Mouse (Mus musculus) MEL (cell line): ENCODE measurements at regions not wholly inside any gene's neighbourhood (a gene's known extent, or its start where the extent isn't known, plus 50 kb on each side); places are given as distances from the start of the nearest gene placed in this dataset.

ENCODE experiments used
- DNase-seq: peaks from one replicate; pipeline ENCODE4 v3.0.0; 2011; ENCODE audit warnings: low read depth, low spot score
- H3K27ac ChIP-seq: 2 replicates; pipeline ENCODE4 v1.5.1; 2012; ENCODE audit warnings: low read depth, mild to moderate bottlenecking, control low read depth, low read length, moderate library complexity; ENCODE audit not compliant: control insufficient read depth
- H3K27me3 ChIP-seq, 2 experiments: fragments of 150-350 bp in 1 of 2; sonication (generic) in 1 of 2; 2 replicates each; pipeline ENCODE4 v1.6.1; 2012; ENCODE audit warnings: low read length in 2 of 2, mild to moderate bottlenecking in 2 of 2, improper control_type of control experiment in 1 of 2, moderate library complexity in 1 of 2; ENCODE audit not compliant: insufficient read depth in 2 of 2, control insufficient read depth in 1 of 2
- H3K36me3 ChIP-seq, 2 experiments: 2 replicates each; pipeline ENCODE4 v1.6.1; 2012 to 2014; ENCODE audit warnings: low read length in 2 of 2, improper control_type of control experiment in 1 of 2, inconsistent platforms in 1 of 2, mild to moderate bottlenecking in 1 of 2; ENCODE audit not compliant: insufficient read depth in 2 of 2, control insufficient read depth in 1 of 2
- H3K4me1 ChIP-seq, 2 experiments: fragments of 150-350 bp in 1 of 2; sonication (generic) in 1 of 2; 2 replicates each; pipeline ENCODE4 v1.6.1; 2012; ENCODE audit warnings: low read length in 2 of 2, improper control_type of control experiment in 1 of 2, mild to moderate bottlenecking in 1 of 2; ENCODE audit not compliant: insufficient read depth in 2 of 2, control insufficient read depth in 1 of 2
- H3K4me3 ChIP-seq, 2 experiments: fragments of 150-350 bp in 1 of 2; sonication (generic) in 1 of 2; 2 replicates each; pipeline ENCODE4 v1.5.1; 2012; ENCODE audit warnings: low read depth in 2 of 2, low read length in 2 of 2, mild to moderate bottlenecking in 2 of 2, moderate library complexity in 2 of 2, control low read depth in 1 of 2, improper control_type of control experiment in 1 of 2; ENCODE audit not compliant: control insufficient read depth in 1 of 2, insufficient read depth in 1 of 2
- H3K79me2 ChIP-seq: 2 replicates; pipeline ENCODE4 v1.6.1; 2012; ENCODE audit warnings: mild to moderate bottlenecking, low read length, moderate library complexity; ENCODE audit not compliant: control insufficient read depth, poor library complexity, insufficient read depth
- H3K9ac ChIP-seq: 2 replicates; pipeline ENCODE4 v1.6.1; 2012; ENCODE audit warnings: low read depth, mild to moderate bottlenecking, control low read depth, low read length, moderate library complexity; ENCODE audit not compliant: control insufficient read depth, poor library complexity, severe bottlenecking
- H3K9me3 ChIP-seq: fragments of 150-350 bp; sonication (generic); replicated peaks from 2 replicates; pipeline ENCODE4 v1.6.1; 2012; ENCODE audit warnings: mild to moderate bottlenecking, low read length, improper control_type of control experiment, moderate library complexity; ENCODE audit not compliant: insufficient read depth
- CHD2 ChIP-seq: IDR thresholded peaks from 2 replicates; pipeline ENCODE4 v1.6.1; 2011; ENCODE audit warnings: low read length, improper control_type of control experiment
- ELF1 ChIP-seq: IDR thresholded peaks from 2 replicates; pipeline ENCODE4 v1.6.1; 2014; ENCODE audit warnings: low read depth, mild to moderate bottlenecking, inconsistent platforms, low read length, improper control_type of control experiment, moderate library complexity
- ETS1 ChIP-seq: IDR thresholded peaks from 2 replicates; pipeline ENCODE4 v1.6.1; 2012; ENCODE audit warnings: low read depth, mild to moderate bottlenecking, inconsistent platforms, low read length, improper control_type of control experiment, moderate library complexity
- HCFC1 ChIP-seq: IDR thresholded peaks from 2 replicates; pipeline ENCODE4 v1.6.1; 2012; ENCODE audit warnings: low read depth, mild to moderate bottlenecking, inconsistent platforms, low read length, improper control_type of control experiment, moderate library complexity
- MAZ ChIP-seq: IDR thresholded peaks from 2 replicates; pipeline ENCODE4 v1.6.1; 2012; ENCODE audit warnings: low read depth, mild to moderate bottlenecking, inconsistent platforms, low read length, improper control_type of control experiment
- MYC ChIP-seq: IDR thresholded peaks from 2 replicates; pipeline ENCODE4 v1.6.1; 2011; ENCODE audit warnings: low read depth, mild to moderate bottlenecking, low read length, improper control_type of control experiment, moderate library complexity
- POLR2A ChIP-seq, 2 experiments: IDR thresholded peaks; 2 replicates each; pipeline ENCODE4 v1.6.1; 2011 to 2012; ENCODE audit warnings: low read length in 2 of 2, mild to moderate bottlenecking in 2 of 2, control low read depth in 1 of 2, improper control_type of control experiment in 1 of 2, low read depth in 1 of 2, moderate library complexity in 1 of 2; ENCODE audit not compliant: control insufficient read depth in 1 of 2, insufficient read depth in 1 of 2, poor library complexity in 1 of 2
- RAD21 ChIP-seq: IDR thresholded peaks from 2 replicates; pipeline ENCODE4 v1.6.1; 2011; ENCODE audit warnings: mild to moderate bottlenecking, low read depth, low read length, improper control_type of control experiment
- RCOR1 ChIP-seq: IDR thresholded peaks from 2 replicates; pipeline ENCODE4 v1.6.1; 2012; ENCODE audit warnings: low read depth, mild to moderate bottlenecking, inconsistent platforms, low read length, improper control_type of control experiment
- SIN3A ChIP-seq: IDR thresholded peaks from 2 replicates; pipeline ENCODE4 v1.6.1; 2012; ENCODE audit warnings: low read length, improper control_type of control experiment, inconsistent platforms
- TAL1 ChIP-seq: IDR thresholded peaks from 2 replicates; pipeline ENCODE4 v1.6.1; 2012; ENCODE audit warnings: mild to moderate bottlenecking, inconsistent platforms, low read length, moderate library complexity, mixed read lengths
- TCF12 ChIP-seq: IDR thresholded peaks from 2 replicates; pipeline ENCODE4 v1.6.1; 2014; ENCODE audit warnings: low read depth, mild to moderate bottlenecking, inconsistent platforms, low read length, improper control_type of control experiment, moderate library complexity
- UBTF ChIP-seq: IDR thresholded peaks from 2 replicates; pipeline ENCODE4 v1.6.1; 2012; ENCODE audit warnings: low read depth, mild to moderate bottlenecking, inconsistent platforms, low read length, improper control_type of control experiment, moderate library complexity, borderline replicate concordance; ENCODE audit not compliant: insufficient read depth
- ZC3H11A ChIP-seq: IDR thresholded peaks from 2 replicates; pipeline ENCODE4 v1.6.1; 2012; ENCODE audit warnings: low read depth, mild to moderate bottlenecking, inconsistent platforms, low read length, improper control_type of control experiment
- ZNF384 ChIP-seq: IDR thresholded peaks from 2 replicates; pipeline ENCODE4 v1.6.1; 2012; ENCODE audit warnings: low read depth, mild to moderate bottlenecking, inconsistent platforms, low read length, improper control_type of control experiment

DNA sequence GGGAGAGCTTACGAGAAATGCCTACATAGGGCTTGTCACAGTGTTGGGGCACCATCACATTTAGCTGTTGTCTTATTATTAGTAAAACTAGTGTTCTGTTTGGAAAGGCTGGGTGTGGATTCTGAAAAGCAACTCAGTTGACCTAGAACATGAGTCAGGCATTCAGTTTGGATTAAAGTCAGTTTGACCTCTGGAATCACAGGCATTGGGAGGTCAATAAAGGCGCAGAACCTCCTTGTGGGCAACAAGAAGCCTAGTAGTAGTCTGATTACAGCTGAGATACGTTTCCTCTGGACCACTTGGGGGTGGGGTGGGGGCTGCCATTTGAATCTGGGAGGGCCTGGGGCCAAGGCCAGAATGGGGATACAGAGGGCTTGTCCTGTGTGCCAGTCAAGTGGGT lies 52.1 kb upstream of the Map3k1 start:
- Histone ChIP-seq H3K9me3 (no peaks in the 10 kb centered on the region), H3K27ac (no peak overlapping the region), H3K27me3 (no peaks in the 10 kb centered on the region; a peak in 2 of 4 replicates), H3K4me1 (no peaks in the 10 kb centered on the region), H3K79me2 (no peaks in the 10 kb centered on the region), H3K36me3 (no peaks in the 10 kb centered on the region), H3K9ac (no peak overlapping the region), H3K4me3 (no peak overlapping the region)
- DNase-seq: no peak
- no peak for TF ChIP-seq ETS1

DNA sequence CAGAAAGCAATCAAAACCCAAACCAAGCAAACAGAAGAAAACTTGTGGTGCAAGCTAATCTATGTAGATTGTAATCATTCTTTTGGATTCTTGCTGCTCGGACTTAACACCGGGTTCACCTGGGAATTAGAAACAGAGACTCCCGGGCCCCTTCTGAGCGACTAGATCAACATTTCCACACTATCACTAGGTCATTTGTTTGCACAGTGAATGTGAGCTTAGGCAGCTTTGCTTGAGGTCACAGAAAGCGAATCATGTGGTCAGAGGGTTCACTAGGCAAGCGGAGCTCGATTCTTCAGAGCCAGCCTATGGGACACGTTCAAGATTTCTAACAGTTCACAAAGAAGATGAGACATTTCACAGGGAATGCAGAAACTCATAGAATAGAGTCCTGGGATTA lies 53.5 kb upstream of the Map3k1 start:
- no peak for TF ChIP-seq MAZ
- TF ChIP-seq ZNF384: no peak
- Histone ChIP-seq H3K27me3 (no peaks in the 10 kb centered on the region; a peak in 2 of 4 replicates), H3K4me3 (no peak overlapping the region), H3K9me3 (no peaks in the 10 kb centered on the region), H3K9ac (no peak overlapping the region), H3K4me1 (no peaks in the 10 kb centered on the region), H3K79me2 (no peaks in the 10 kb centered on the region), H3K36me3 (no peaks in the 10 kb centered on the region), H3K27ac (no peak overlapping the region)
- DNase-seq: no peak

DNA sequence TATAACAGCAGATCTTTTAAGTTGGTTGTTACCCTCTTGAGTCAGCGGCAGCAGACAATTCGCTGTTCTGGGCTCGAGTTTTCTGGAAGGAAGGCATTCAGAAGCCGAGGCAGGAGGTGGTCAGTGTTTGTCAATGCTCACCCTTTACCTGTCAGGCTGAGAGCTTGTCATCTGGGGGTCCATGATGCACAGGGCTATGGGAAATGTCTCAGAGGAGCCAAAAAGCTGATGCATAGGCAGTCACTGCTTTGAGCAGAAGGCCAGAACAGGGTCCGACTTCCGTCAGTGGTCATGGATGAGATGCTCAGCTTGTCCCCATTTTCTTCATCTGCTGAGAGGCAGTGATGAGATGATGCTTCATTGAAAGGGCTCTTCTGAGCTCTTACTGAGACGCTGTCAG lies 57.2 kb upstream of the Map3k1 start:
- Histone ChIP-seq H3K27ac (no peak overlapping the region), H3K27me3 (no peaks in the 10 kb centered on the region; a peak in 1 of 4 replicates), H3K9ac (no peak overlapping the region), H3K9me3 (no peaks in the 10 kb centered on the region), H3K4me3 (no peak overlapping the region), H3K79me2 (no peaks in the 10 kb centered on the region), H3K4me1 (no peaks in the 10 kb centered on the region), H3K36me3 (no peaks in the 10 kb centered on the region)
- TF ChIP-seq RCOR1 (no peak), HCFC1 (no peak), ELF1 (no peak), TAL1 (no peak), MYC (no peak), ZC3H11A (no peak), CHD2 (no peak), RAD21 (no peak), UBTF (no peak), SIN3A (no peak), POLR2A (IDR thresholded peaks at IDR 0.05; ENCODE audit: control insufficient read depth in 1 of 2, insufficient read depth in 1 of 2, low read depth in 1 of 2, low read length in 2 of 2, poor library complexity in 1 of 2) (no peak), TCF12 (no peak), ZNF384 (no peak)
- no peak for DNase-seq
